Mouse (Mus musculus) adrenal gland, adult (tissue): ENCODE measurements around the gene Kdm2b.

Experiments
- DNase-seq, 2 experiments: peaks; one replicate each; pipeline ENCODE4 v3.0.0; 2022 to 2023; ENCODE audit warnings: low spot score in 1 of 2; ENCODE audit not compliant: inconsistent age in 2 of 2

Kdm2b gene

GRCm38 (mm10) chr5:122898963-122899776 is 90.5 kb downstream of the Kdm2b start:
- peak; percentile 31 to 63 for DNase-seq

DNA sequence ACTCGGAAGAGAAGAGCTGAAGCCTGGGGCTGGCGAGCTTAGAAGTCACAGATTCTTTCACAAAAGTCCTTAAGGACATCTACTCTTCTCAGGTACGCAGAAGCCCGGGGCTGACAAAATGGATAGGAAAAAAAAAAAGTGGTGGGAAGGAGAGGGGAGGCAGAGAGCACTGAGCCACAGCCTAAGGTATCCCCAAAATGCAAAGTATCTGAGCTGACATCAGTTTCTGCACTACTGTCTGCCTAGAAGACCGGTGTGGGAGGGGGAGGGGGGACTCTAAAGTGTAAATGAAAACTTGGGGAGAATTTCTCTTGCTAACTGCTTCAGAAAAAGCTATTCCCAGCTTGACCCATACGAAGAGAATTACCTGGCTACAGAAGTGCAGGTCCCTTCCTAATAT is 91.5 kb downstream of the Kdm2b start:
- no peak for DNase-seq

DNA sequence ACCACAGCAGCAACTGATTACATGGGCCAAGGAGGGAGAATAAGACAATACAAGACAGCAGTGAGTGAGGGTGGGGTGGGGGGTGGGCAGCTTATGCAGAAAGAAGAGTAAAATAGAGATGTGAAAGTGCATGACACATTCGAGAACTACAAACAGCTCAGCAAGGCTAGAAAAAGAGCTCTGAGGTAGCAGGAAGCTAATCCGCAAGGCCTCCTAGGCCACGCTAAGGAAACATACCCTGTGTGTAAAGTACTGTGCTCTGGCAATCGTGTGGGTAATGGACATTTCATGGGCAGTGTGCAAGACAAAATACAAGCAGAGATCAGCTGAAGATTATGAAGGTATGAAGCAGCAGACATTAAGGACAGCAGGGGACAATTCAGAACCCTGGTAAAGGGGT is 94.8 kb downstream of the Kdm2b start:
- no peak for DNase-seq

DNA sequence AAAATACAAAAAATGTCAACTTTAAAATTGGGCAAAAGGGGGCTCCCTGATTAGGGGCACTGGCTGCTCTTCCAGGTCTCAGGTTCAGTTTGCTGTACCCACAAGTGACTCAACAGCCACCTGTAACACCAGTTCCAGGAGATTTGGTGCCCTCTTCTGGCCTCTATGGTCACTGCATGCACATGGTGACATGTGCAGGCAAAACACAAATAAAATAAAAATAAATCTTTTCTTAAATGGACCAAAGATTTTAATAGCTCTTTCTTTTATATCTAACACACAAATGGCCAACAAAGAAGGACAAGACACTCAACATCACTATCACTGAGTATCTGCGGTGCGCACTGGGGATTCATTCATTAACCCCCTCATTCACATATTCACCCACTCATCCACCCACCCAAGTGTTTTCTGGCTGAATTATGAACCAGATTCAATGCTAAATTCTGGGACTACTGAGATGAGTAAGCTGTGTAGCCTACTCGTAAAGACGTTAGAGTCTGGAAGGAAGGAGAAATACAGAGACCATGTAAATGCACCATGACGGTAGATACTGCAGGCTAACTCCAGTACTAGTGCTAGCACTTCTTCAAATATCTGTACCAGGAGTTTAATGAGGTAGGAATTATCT is 95.5 kb downstream of the Kdm2b start:
- DNase-seq: peak in 1 of 2 experiments; percentile 66

- no peak for DNase-seq
These were observed 96.4 kb downstream of the Kdm2b start for GRCm38 (mm10) chr5:122893270-122893669.

GRCm38 (mm10) chr5:122890396-122890795 is 99.2 kb downstream of the Kdm2b start:
- no peak for DNase-seq

GRCm38 (mm10) chr5:122888612-122889214 is 100.9 kb downstream of the Kdm2b start:
- DNase-seq: no peak

DNA sequence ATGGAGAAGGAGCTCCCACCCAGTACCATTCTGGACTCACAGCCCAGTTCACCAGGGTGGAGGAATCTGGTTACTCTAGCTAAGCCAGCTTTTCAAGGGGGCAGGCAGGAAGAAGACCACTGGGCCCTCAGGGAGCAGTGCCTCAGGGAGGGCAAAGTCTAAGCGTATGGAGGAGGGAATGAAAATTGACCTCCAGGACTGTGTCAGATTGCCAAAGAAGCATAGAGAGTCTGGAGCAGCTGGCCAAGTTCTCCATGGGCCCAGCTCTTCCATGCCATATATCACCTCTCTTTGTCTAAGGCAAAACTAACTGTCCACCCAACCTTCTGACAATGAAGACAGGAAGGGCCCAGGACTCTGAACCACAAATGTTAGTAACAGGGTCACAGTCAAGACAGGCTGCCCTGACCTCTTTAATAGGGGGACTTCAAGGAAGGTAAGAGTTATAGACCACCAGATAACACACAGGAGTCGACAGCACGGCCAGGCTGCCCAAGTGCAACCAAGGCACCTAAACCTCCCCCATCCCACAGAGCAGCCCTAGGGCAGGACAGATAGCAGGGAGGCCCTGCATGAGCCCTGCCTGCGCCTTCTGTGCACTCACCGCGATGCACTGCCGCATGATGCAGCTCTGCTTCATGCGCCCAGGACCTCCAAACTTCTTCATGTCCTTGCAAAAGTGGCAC is 101.6 kb downstream of the Kdm2b start:
- DNase-seq: no peak

DNA sequence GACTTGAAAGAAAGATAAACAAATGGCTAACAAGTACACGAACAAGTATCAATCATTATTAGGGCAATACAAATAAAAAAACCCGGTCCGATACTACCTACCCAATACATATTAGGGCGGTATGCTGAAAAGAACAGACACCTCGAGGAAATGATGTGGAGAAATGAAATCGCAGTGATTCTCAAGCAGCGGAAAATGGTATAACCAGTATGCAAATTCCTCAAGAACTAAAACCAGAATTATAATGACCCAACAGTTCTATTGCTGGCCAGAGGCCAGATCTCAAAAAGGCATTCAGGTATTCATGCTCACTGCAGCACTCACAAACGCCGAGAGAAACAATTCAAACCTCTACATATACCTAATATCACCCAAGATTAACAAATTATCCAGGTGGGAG is 102.6 kb downstream of the Kdm2b start:
- no peak for DNase-seq

DNA sequence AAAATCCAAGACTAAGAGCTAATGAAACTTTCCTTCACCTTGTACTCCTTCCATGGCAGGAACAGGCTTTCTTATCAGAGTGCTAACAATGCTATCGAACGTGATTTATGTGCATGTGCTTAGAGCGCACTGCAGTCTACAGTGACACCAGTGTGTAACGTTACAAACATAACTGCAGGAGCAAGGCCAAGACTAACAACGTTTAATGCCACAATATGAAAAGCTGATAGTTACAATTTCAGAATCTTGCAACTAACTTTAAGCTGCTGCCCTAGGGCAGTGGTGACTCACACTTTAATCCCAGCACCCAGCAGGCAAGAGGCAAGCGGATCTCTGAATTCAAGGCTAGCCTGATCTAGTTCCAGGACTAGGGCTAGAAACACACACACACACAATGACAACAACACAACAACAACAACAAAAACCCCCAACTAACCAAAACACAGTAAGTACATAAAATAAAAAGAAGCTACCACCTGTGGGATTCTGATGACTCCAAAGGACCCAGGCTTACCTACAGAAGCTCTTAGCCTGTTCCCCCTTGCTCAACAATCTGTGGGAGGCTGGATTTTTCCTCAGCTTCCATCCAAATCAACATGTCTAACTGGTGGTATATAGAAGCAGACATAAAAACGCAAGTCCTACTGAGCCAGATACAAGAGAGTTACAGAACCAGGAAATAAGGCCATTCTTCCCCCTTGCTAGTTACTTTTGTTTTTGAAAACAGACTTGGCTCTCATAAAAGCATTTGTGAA is 104.9 kb downstream of the Kdm2b start:
- peak in 1 of 2 experiments; percentile 73 for DNase-seq

- no peak for DNase-seq
These were observed 105.9 kb downstream of the Kdm2b start for GRCm38 (mm10) chr5:122883652-122884235.

GRCm38 (mm10) chr5:122883237-122883636 is 106.4 kb downstream of the Kdm2b start:
- DNase-seq: no peak

GRCm38 (mm10) chr5:122882256-122883050 is 107.2 kb downstream of the Kdm2b start:
- no peak for DNase-seq

GRCm38 (mm10) chr5:122881313-122881712 is 108.3 kb downstream of the Kdm2b start:
- peak; percentile 62 to 88 for DNase-seq

DNA sequence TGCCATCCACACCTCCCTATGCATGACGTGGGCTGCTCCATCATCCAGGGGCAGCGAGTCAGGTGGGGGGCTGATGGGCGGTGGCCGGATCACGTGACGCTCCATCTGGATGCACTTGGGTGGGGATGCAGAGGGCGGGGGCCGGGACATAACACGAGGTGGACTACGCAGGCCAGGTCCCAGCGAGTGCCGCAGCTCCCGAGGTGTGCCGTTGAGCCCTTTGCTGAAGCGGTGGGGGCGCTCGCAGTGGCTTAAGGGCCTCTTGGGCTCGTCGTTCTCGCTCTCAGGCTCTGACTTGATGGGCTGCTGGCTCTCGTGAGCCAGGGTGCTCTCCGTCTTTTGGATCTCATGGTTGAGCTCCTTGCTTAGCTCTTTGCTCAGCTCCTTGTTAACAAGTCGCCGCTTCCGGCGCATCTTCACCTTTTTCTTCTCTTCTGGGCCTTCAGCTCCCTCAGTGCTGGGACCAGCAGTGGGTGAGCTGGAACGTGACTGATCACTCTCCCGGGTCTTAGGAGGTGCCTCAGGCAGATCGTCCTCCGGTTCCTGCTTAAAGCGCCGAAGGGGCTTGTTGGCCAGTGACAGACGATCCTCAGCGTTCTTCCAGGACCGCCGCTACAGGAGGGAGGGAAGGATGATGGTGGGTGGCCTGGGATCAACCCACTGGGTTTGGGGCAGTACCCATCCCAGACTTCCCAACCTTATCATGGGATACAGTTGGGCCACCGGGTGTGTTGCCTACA is 109.2 kb downstream of the Kdm2b start:
- DNase-seq: no peak

DNA sequence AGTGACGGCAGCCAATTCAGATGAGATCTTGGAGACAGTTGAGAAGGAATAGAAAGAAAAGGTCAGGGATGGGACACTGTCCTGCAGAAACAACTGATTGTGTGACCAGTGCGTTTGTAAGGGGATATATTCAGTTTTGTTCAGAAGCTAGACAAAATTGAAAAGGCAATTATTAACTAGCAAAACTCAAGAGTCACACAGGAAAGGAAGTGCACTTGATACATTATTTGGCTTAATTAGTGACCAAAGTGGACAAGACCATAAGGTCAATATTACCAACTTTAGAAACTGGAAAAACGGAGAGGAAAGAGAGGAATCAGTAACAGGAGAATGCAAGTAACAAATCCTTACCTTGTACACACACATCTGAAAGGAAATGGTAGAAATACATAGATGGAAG is 113.0 kb downstream of the Kdm2b start:
- no peak for DNase-seq

DNA sequence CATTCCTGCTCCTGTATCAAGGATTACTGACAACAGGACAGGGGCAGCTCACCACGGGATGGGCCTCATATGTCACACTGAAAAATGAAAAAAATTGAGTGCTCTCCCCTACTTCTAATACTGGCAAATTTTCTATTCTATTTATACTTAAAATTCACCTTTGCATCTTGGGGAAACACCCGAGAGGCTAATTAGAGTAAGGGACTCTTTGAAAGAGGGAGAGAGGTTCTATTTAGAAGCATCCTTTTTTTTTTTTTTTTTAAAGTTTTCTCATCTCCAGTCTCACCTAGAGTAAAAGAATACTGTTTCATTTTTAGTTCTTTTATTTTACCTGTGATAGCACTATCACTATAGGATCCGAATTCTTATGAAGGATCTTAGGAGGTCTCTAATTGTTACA is 115.3 kb downstream of the Kdm2b start:
- no peak for DNase-seq

- DNase-seq: no peak
These were observed 116.0 kb downstream of the Kdm2b start for GRCm38 (mm10) chr5:122873573-122873972.

DNA sequence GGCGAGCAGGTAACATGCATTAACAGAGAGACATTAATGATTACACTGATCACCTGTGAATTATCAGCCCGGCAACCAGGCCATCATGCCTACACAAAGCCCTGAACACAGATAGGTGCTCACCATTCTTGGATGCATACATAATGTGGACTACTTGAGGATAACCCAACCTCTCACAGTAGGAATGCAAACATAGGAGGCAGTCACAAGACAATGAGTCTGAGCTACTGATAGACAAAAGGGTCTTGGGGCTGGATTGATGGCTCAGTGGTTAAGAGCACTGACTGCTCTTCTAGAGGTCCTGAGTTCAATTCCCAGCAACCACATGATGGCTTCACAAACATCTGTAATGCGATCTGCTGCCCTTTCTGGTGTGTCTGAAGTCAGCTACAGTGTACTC is 117.0 kb downstream of the Kdm2b start:
- DNase-seq: no peak
